Mouse (Mus musculus) heart, postnatal 0 days (tissue): ENCODE data around the gene Bcr. TPM values are rescaled to one million over a fixed set of nuclear protein-coding genes. Genes with fewer than 3 reads are reported as not detected.

Source experiments
- ATAC-seq: fragments of 200-750 bp; cut with Nextera tagmentation; 2 replicates; pipeline ENCODE4 v1.8.0; 2017; ENCODE audit warnings: low read depth, moderate number of reproducible peaks, moderate library complexity; ENCODE audit not compliant: insufficient read depth
- DNase-seq: peaks from one replicate; pipeline ENCODE4 v3.0.0-alpha.2; 2016; ENCODE audit warnings: low spot score
- H3K27ac ChIP-seq: fragments of 300-500 bp; sonication (generic); 2 replicates; pipeline ENCODE4 v1.5.1; 2014; ENCODE audit warnings: low read depth, mild to moderate bottlenecking
- H3K27me3 ChIP-seq: fragments of 300-500 bp; sonication (generic); 2 replicates; pipeline ENCODE4 v1.6.1; 2014; ENCODE audit warnings: low read length, mixed read lengths; ENCODE audit not compliant: control insufficient read depth, insufficient read depth
- H3K36me3 ChIP-seq: fragments of 300-500 bp; sonication (generic); replicated peaks from 2 replicates; pipeline ENCODE4 v1.6.1; 2014; ENCODE audit warnings: low read length, mixed read lengths; ENCODE audit not compliant: control insufficient read depth, insufficient read depth
- H3K4me1 ChIP-seq: fragments of 300-500 bp; sonication (generic); 2 replicates; pipeline ENCODE4 v1.6.1; 2014; ENCODE audit warnings: antibody characterized with exemption; ENCODE audit not compliant: control insufficient read depth, insufficient read depth
- H3K4me2 ChIP-seq: fragments of 300-500 bp; sonication (generic); 2 replicates; pipeline ENCODE4 v1.6.1; 2014; ENCODE audit warnings: low read depth, mild to moderate bottlenecking, low read length, moderate library complexity
- H3K4me3 ChIP-seq: fragments of 300-500 bp; sonication (generic); 2 replicates; pipeline ENCODE4 v1.5.1; 2014; ENCODE audit warnings: low read depth, low read length
- H3K9ac ChIP-seq: fragments of 300-500 bp; sonication (generic); replicated peaks from 2 replicates; pipeline ENCODE4 v1.6.1; 2014; ENCODE audit warnings: low read depth, low read length, mixed read lengths
- H3K9me3 ChIP-seq: fragments of 300-500 bp; sonication (generic); replicated peaks from 2 replicates; pipeline ENCODE4 v1.6.1; 2016; ENCODE audit warnings: low read length; ENCODE audit not compliant: control insufficient read depth
- CTCF ChIP-seq: IDR thresholded peaks from 2 replicates; pipeline ENCODE4 v1.5.1; 2016; ENCODE audit warnings: antibody characterized with exemption, control low read depth, low read depth
- EP300 ChIP-seq: IDR thresholded peaks from 2 replicates; pipeline ENCODE4 v1.6.1; 2016; ENCODE audit warnings: antibody characterized with exemption, low read depth
- WGBS: fragments of 180-500 bp; shearing (Covaris S2); extraction: QIAGEN DNeasy Blood & Tissue Kit; methylation state at CpG from one replicate; pipeline ENCODE4 v1.1.7; 2014; 5-methylcytosine and 5-hydroxymethylcytosine counted together
- polyA plus RNA-seq: library from polyadenylated mRNA; unstranded; fragments of >200 nt; fragmentation: Nextera tagmentation; extraction: Ambion mirVana; gene quantifications from 2 replicates; pipeline ENCODE4 v1.2.1, GENCODE M21; 2015
- total RNA-seq: library from RNA; depleted of rRNA; stranded (reverse); fragments of >200 nt; gene quantifications from 2 replicates; pipeline ENCODE4 v1.2.3, GENCODE M21; 2014; ENCODE audit warnings: low replicate concordance

The Bcr gene
- total and polyA plus RNA-seq, 2 experiments from 2014 or later, result 9.3 to 12.1 TPM

DNA sequence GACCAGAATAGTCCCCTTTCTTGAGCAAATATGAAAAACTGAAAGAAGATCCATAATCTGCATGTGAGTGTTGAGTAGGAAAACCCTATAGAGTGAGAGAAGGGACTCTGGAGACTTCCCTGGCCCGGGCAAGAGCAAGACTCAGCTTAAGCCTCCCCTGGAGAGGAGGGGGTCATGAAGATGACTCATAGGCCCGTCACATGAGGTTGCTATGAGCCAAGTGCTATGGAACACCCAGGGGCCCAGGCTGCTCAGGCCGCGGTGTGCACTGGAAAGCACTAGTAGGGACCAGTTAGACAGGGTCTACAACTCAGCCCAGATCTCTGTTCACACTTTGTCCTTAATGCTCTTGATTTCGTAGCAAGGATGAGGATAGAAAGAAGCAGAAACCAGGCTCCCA is 54.8 kb downstream of the Bcr start:
- Histone ChIP-seq H3K4me2 (no peak overlapping the region), H3K4me1 (peaks cover 29% of the 10 kb centered on the region), H3K27ac (no peak overlapping the region), H3K9ac (no peak overlapping the region), H3K36me3 (no peaks in the 10 kb centered on the region), H3K9me3 (no peaks in the 10 kb centered on the region), H3K27me3 (0 out of 2 replicates have a peak, but pooled peaks cover 6% of the 10 kb centered on the region), H3K4me3 (no peak overlapping the region)
- no peak for ATAC-seq
- TF ChIP-seq EP300 (no peak), CTCF (no peak)
- 57% methylated on average over 5 of the region's 5 CpGs for WGBS
- DNase-seq, result no peak

- TF ChIP-seq EP300 (no peak), CTCF (no peak)
- no peaks in the 10 kb centered on the region for H3K9me3 ChIP-seq
- H3K27me3 ChIP-seq, result 0 out of 2 replicates have a peak, but pooled peaks cover 6% of the 10 kb centered on the region
- peaks cover 40% of the 10 kb centered on the region for H3K4me1 ChIP-seq
- H3K4me3 ChIP-seq, result no peak overlapping the region
- no peak overlapping the region for H3K9ac ChIP-seq
- ATAC-seq (peak; percentile 37; the same call in 1 of the 2 replicates), DNase-seq (no peak)
- H3K27ac ChIP-seq, result no peak overlapping the region
- H3K36me3 ChIP-seq, result no peaks in the 10 kb centered on the region
- H3K4me2 ChIP-seq, result no peak overlapping the region
- WGBS, result 36% methylated on average over 7 of the region's 7 CpGs
Measured at GRCm38 (mm10) chr10:75116842-75117457, 56.6 kb downstream of the Bcr start.

DNA sequence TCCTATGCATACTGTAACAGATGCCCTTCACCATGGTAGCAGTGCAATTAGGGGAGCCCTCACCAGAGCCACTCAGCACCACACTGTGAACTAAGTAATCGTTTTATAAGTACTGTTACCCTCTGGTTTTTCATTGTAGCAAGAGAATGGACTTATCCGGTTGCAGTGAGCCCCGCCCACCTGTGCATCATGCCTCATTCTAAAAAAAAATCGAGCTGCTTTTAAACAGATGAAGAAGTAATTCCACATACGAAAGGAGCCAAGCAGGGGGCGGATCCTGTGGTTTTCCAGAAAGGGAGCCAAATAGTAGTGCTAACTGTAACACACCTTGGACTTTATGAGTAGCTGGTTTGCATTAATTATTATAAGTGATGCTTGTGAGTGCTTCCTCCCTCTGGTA is 58.1 kb downstream of the Bcr start:
- Histone ChIP-seq H3K9ac (no peak overlapping the region), H3K36me3 (no peaks in the 10 kb centered on the region), H3K4me3 (no peak overlapping the region), H3K27me3 (0 out of 2 replicates have a peak, but pooled peaks cover 3% of the 10 kb centered on the region), H3K9me3 (no peaks in the 10 kb centered on the region), H3K4me2 (no peak overlapping the region), H3K27ac (no peak overlapping the region), H3K4me1 (peaks cover 35% of the 10 kb centered on the region)
- 73% methylated on average over 6 of the region's 6 CpGs for WGBS
- ATAC-seq (no peak), DNase-seq (no peak)
- TF ChIP-seq EP300 (no peak), CTCF (no peak)

DNA sequence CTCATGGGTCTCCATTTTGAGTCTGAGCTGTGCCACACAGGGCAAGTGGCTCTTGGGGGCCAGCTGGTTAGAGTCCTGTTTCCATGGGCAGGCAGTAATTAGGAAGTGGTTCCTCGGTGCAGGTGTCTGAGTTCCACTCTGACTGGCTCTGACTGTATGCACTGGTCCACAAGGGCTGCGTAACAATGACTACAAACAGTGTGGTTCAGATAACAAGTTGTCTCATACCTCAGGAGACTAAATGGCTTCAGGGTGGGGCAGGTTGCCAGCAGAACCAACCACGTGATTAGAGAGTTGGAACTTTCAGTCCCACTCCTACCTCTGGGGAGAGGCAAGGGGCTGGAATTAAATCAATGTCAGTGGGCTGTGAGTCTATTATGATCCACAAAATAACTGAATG is 59.0 kb downstream of the Bcr start:
- ATAC-seq (no peak), DNase-seq (no peak)
- no peak for TF ChIP-seq CTCF
- TF ChIP-seq EP300, result no peak
- peaks cover 35% of the 10 kb centered on the region for H3K4me1 ChIP-seq
- H3K27ac ChIP-seq, result no peak overlapping the region; the same call in 1 of the 2 replicates
- H3K36me3 ChIP-seq, result no peaks in the 10 kb centered on the region
- H3K4me3 ChIP-seq, result no peak overlapping the region
- H3K9ac ChIP-seq, result no peak overlapping the region
- H3K4me2 ChIP-seq, result no peak overlapping the region
- WGBS, result 35% methylated on average over 3 of the region's 3 CpGs
- H3K27me3 ChIP-seq, result 0 out of 2 replicates have a peak, but pooled peaks cover 3% of the 10 kb centered on the region
- no peaks in the 10 kb centered on the region for H3K9me3 ChIP-seq

GRCm38 (mm10) chr10:75120176-75120575 is 59.8 kb downstream of the Bcr start:
- H3K4me2 ChIP-seq, result no peak overlapping the region
- H3K27ac ChIP-seq, result no peak overlapping the region
- 84% methylated on average over 5 of the region's 5 CpGs for WGBS
- 0 out of 2 replicates have a peak, but pooled peaks cover 3% of the 10 kb centered on the region for H3K27me3 ChIP-seq
- DNase-seq, result no peak
- no peak overlapping the region for H3K4me3 ChIP-seq
- H3K4me1 ChIP-seq, result peaks cover 35% of the 10 kb centered on the region
- no peak overlapping the region for H3K9ac ChIP-seq
- no peak for ATAC-seq
- no peaks in the 10 kb centered on the region for H3K9me3 ChIP-seq
- TF ChIP-seq CTCF, result no peak
- no peak for TF ChIP-seq EP300
- H3K36me3 ChIP-seq, result 0 out of 2 replicates have a peak, but pooled peaks cover 3% of the 10 kb centered on the region

DNA sequence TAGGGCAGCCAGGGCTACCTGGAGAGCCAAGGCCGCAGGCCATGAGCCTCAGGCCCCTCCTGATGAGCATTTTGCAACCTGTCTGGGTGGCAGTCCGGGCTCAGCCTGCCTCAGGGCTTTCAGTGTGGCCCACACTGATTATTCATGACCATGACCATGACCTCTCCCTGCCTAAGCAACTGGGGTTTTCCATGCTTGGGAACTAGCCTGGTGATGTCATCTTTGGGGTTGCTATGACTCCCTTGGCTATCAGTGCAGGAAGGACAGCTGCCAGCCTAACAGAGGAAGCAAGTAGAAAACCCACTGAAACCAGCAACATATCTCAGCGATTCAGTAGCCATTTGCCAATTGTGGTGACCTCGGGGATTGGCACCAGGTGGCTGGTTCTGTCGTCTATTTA is 60.6 kb downstream of the Bcr start:
- H3K9me3 ChIP-seq, result no peaks in the 10 kb centered on the region
- no peak overlapping the region for H3K9ac ChIP-seq
- DNase-seq (no peak), ATAC-seq (0 out of 2 replicates have a peak, but pooled peaks have one; percentile 49)
- H3K27me3 ChIP-seq, result no peaks in the 10 kb centered on the region
- peaks cover 9% of the 10 kb centered on the region for H3K36me3 ChIP-seq
- WGBS, result 58% methylated on average over 5 of the region's 5 CpGs
- H3K4me1 ChIP-seq, result peaks cover 35% of the 10 kb centered on the region
- no peak overlapping the region for H3K4me2 ChIP-seq
- TF ChIP-seq EP300 (no peak), CTCF (no peak)
- H3K27ac ChIP-seq, result no peak overlapping the region
- no peak overlapping the region for H3K4me3 ChIP-seq
